In the genomic region with DNA sequence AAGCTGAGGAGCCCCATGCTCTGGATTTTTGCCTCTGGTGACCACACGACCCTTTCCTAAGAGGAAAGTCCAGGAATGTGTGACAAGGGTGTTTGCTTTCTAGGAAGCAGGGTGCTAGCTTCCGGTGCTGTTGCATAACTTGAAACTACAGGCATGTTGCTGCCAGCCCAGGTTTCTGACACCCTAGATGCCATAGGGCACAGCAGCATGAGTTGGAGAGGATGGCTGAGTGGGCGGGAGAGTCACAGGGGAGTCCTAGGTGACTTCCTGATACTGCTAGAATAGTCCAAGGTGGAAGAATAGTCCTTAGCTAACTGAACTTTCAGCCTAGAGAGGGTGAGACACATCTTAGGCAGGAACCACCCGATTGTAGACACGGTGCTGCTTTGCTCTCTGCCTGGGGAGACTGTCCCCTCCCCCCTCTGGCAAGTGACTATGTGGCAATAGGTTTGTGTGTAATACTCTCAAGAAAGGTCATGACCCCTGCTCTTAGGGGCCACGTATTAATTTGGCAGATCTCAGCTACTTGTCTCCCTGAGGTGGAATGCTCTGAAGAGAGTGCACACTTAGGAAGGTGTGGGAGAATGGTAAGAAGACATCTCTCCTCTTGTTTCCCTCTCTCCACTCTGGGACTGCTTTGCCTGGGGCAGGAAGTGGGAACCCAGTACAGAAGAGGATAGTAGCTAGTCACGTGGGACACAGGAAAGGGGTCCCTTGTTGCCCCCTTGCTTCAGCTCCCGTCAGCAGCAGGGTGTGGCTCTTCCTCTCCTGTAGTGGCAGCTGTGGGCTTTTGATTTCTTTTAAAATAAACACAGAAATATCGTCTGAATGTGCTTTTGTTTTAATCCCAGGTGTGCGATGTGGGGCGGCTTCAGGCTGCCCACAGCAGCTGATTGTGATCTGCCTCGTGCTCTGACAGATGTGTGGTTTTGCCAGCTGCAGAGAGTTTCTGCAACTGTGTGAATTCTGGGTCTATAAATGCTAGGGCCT, we compare ENCODE assay signal across 11 mouse cellular contexts. TPM values are rescaled to one million over a fixed set of nuclear protein-coding genes. Genes with fewer than 3 reads are reported as not detected.
A peak's percentile ranks its signal among the peaks of the same experiment; 100 is the strongest.
DNase-seq lines count a peak whose midpoint lies in the region; ATAC-seq lines count a peak whose summit lies in the region.
"Had no signal": no experiment of that assay in that cellular context is flagged by ENCODE, and none has a peak within 500 bp of the region (broad histone marks: within the 10 kb centered on the region; RNA-seq: fewer than 3 reads in every experiment).

No protein-coding gene starts in this region.

- peak overlapping the region; percentile 17; the same call in 1 of the 2 replicates for H3K4me2 ChIP-seq in liver, embryonic 13.5 days

- peak; percentile 57 for DNase-seq in urinary bladder, postnatal 14 days (ENCODE audit: low spot score)
- DNase-seq in urinary bladder, postnatal 4 days (ENCODE audit: low spot score in 2 of 2) = no peak
- DNase-seq in liver, embryonic 13.5 days = no peak
- no peak for DNase-seq in layer of hippocampus, postnatal 10 days (ENCODE audit: low spot score in 2 of 2)
- DNase-seq in left cerebral cortex, postnatal 25 days (ENCODE audit: low spot score in 2 of 2) = no peak
- no peak for DNase-seq in spleen, postnatal 4 days (ENCODE audit: low spot score in 2 of 2)
- DNase-seq: kidney, postnatal 14 days had no signal

- no peak overlapping the region for H3K9ac ChIP-seq in liver, embryonic 13.5 days

- intact Hi-C loops in left cerebral cortex, postnatal 25 days (cut with DNase I) = no loop called here

- ATAC-seq in liver, embryonic 13.5 days (ENCODE audit: low read depth) = no peak
- ATAC-seq in megakaryocyte progenitor cell, adult 5-6 weeks (replicated peaks; ENCODE audit: poor library complexity) = peak; percentile 47

- peak overlapping the region; percentile 63 for H3K27ac ChIP-seq in liver, embryonic 13.5 days
- H3K27ac ChIP-seq: macrophage had no signal

- no peak overlapping the region for H3K4me3 ChIP-seq in liver, embryonic 13.5 days (replicated peaks)

- H3K4me1 ChIP-seq in liver, embryonic 13.5 days (replicated peaks) = peaks cover 55% of the 10 kb centered on the region

- H3K36me3 ChIP-seq in liver, embryonic 13.5 days = peaks cover 15% of the 10 kb centered on the region

- WGBS in liver, embryonic 13.5 days (ENCODE audit: insufficient replicate concordance) = 16% methylated on average over 12 of the region's 12 CpGs

- H3K27me3 ChIP-seq in liver, embryonic 13.5 days = peaks cover 42% of the 10 kb centered on the region

- H3K9me3 ChIP-seq in liver, embryonic 13.5 days (replicated peaks) = no peaks in the 10 kb centered on the region

RNA-seq across cellular contexts. Expression of gene Snai3, which starts 3.4 kb away (rescaled TPM):
- 0.20 and 0.31 TPM in 2 replicates for polyA plus RNA-seq in liver, embryonic 13.5 days (2015; fragmentation: Nextera tagmentation; extraction: Ambion mirVana)
- 0.30 TPM in 1 of 2 replicates, not detected in the other for total RNA-seq in megakaryocyte progenitor cell, adult 5-6 weeks (2015)
- total RNA-seq in megakaryocyte progenitor cell, adult 5-6 weeks (2017) = not detected in 2 replicates
- not detected for total RNA-seq in layer of hippocampus, postnatal 10 days (2021)
- under 1 TPM; 0.64 to 0.66 TPM for total RNA-seq in left cerebral cortex, postnatal 25 days (2021)
- polyA plus RNA-seq: forebrain, embryonic 11.5 days; macrophage; neural tube, embryonic 14.5 days had no signal

RNA-seq across cellular contexts. Expression of gene Rnf166, which starts 11.9 kb away (rescaled TPM):
- 12.2 and 13.7 TPM in 2 replicates for polyA plus RNA-seq in liver, embryonic 13.5 days (2015; fragmentation: Nextera tagmentation; extraction: Ambion mirVana)
- total RNA-seq in megakaryocyte progenitor cell, adult 5-6 weeks (2015) = 26.6 and 33.3 TPM in 2 replicates
- 32.8 and 33.2 TPM in 2 replicates for total RNA-seq in megakaryocyte progenitor cell, adult 5-6 weeks (2017)
- total RNA-seq in layer of hippocampus, postnatal 10 days (2021) = 10 to 100 TPM; 19.7 to 23.5 TPM
- 10 to 100 TPM; 33.7 to 41.6 TPM for total RNA-seq in left cerebral cortex, postnatal 25 days (2021)

RNA-seq across cellular contexts. Expression of gene Ctu2, which starts 12.0 kb away (rescaled TPM):
- 26.7 and 29.3 TPM in 2 replicates for polyA plus RNA-seq in liver, embryonic 13.5 days (2015; fragmentation: Nextera tagmentation; extraction: Ambion mirVana)
- 17.3 and 26.8 TPM in 2 replicates for total RNA-seq in megakaryocyte progenitor cell, adult 5-6 weeks (2015)
- 11.2 and 14.9 TPM in 2 replicates for total RNA-seq in megakaryocyte progenitor cell, adult 5-6 weeks (2017)
- total RNA-seq in layer of hippocampus, postnatal 10 days (2021) = 10 to 100 TPM; 35.1 to 36.0 TPM
- total RNA-seq in left cerebral cortex, postnatal 25 days (2021) = 10 to 100 TPM; 19.5 to 23.2 TPM

RNA-seq across cellular contexts. Expression of gene Mvd, which starts 20.7 kb away (rescaled TPM):
- polyA plus RNA-seq in liver, embryonic 13.5 days (2015; fragmentation: Nextera tagmentation; extraction: Ambion mirVana) = 23.7 and 26.0 TPM in 2 replicates
- 3.4 and 3.8 TPM in 2 replicates for total RNA-seq in megakaryocyte progenitor cell, adult 5-6 weeks (2015)
- total RNA-seq in megakaryocyte progenitor cell, adult 5-6 weeks (2017) = 3.2 and 5.6 TPM in 2 replicates
- 10 to 100 TPM; 50.9 to 56.4 TPM for total RNA-seq in layer of hippocampus, postnatal 10 days (2021)
- 10 to 100 TPM; 26.8 to 29.4 TPM for total RNA-seq in left cerebral cortex, postnatal 25 days (2021)

RNA-seq across cellular contexts. Expression of gene Cyba, which starts 31.2 kb away (rescaled TPM):
- 133 and 153 TPM in 2 replicates for polyA plus RNA-seq in liver, embryonic 13.5 days (2015; fragmentation: Nextera tagmentation; extraction: Ambion mirVana)
- total RNA-seq in megakaryocyte progenitor cell, adult 5-6 weeks (2015) = 123 and 166 TPM in 2 replicates
- total RNA-seq in megakaryocyte progenitor cell, adult 5-6 weeks (2017) = 94.4 and 117 TPM in 2 replicates
- total RNA-seq in layer of hippocampus, postnatal 10 days (2021) = 10 to 100 TPM; 11.6 to 12.8 TPM
- total RNA-seq in left cerebral cortex, postnatal 25 days (2021) = 1 to 10 TPM; 7.8 to 8.4 TPM
